Mouse (Mus musculus): ENCODE measurements around the gene Fuk.
A peak's percentile ranks its signal among the peaks of the same experiment; 100 is the strongest.
"Not testable (repeated sequence)": the region's sequence is repeated elsewhere in the genome, so short reads cannot be mapped to it uniquely, and the experiment has no call there.

Fuk gene

GRCm38 (mm10) chr8:110881741-110882310, 20.5 kb downstream of the Fuk start:
- DNase-seq (ENCODE audit: extremely low spot score, low read depth, low spot score): no peak

DNA sequence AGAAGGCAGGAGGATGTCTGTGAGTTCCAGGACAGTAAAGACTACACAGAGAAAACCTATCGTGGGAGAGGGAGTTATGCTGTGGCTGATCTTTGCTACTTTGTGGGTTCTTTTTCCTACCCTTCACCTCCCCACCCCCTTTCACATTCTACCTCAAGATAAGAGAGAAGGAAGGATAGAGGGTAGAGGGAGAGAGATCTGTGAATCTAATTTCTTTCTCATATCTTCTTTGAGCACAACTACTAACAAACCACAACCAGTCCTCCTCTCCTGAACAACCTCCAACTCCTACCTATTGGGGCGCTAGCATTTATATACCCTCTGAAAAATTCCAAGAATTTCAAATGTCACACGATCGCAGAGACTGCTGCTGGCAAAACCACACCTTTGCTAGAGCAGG, 24.4 kb downstream of the Fuk start:
- no peak for DNase-seq (ENCODE audit: extremely low spot score, low read depth, low spot score)

DNA sequence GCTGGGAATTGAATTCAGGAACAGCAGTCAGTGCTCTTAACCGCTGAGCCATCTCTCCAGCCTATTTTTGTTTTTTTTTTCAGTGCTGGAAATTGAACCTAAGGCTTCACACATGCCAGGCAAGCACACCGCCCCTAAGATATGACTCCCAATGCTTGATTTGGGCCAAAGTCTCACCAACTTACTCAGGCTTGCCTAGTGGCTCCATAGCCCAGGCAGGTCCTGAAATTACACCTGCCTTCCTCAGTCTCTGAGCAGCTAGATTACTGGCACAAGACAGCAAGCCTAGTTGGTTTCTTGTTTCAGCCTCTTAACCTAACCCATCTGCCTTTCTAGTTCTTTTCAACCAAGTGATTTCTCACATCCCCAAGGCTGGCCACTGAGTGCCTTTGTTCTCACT, 31.8 kb downstream of the Fuk start:
- no peak for DNase-seq (ENCODE audit: extremely low spot score, low read depth, low spot score)

DNA sequence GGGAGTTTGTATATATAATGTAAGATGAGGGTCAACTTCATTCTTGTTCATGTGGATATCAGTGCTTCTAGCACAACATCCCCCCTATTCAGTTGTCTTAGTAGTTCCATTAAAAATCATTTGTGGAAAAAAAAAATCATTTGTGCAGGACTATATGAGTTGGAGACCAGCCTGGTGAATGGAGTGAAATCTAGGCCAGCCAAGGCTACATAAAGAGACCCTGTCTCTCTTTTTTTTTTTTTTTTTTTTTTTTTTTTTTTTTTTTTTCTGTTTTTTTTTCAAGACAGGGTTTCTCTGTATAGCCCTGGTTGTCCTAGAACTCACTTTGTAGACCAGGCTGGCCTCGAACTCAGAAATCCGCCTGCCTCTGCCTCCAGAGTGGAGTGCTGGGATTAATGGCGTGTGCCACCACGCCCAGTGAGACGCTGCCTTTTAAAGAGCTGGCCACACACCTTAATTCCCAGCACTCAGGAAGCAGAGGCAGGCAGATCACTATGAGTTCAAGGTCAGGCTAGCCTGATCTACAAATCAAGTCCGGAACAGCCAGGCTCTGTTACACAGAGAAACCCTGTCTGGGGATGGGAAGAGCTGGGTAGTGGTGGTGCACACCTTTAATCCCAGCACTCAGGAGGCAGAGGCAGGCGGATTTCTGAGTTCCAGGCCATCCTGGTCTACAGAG, 40.8 kb downstream of the Fuk start:
- not testable (repeated sequence) for DNase-seq (ENCODE audit: extremely low spot score, low read depth, low spot score)

- DNase-seq (ENCODE audit: extremely low spot score, low read depth, low spot score): no peak
These were observed 42.4 kb downstream of the Fuk start for GRCm38 (mm10) chr8:110859651-110860501.

- DNase-seq (ENCODE audit: extremely low spot score, low read depth, low spot score): no peak
These were observed 45.4 kb downstream of the Fuk start for GRCm38 (mm10) chr8:110856760-110857461.

GRCm38 (mm10) chr8:110856073-110856472, 46.2 kb downstream of the Fuk start:
- DNase-seq (ENCODE audit: extremely low spot score, low read depth, low spot score): not testable (repeated sequence)

DNA sequence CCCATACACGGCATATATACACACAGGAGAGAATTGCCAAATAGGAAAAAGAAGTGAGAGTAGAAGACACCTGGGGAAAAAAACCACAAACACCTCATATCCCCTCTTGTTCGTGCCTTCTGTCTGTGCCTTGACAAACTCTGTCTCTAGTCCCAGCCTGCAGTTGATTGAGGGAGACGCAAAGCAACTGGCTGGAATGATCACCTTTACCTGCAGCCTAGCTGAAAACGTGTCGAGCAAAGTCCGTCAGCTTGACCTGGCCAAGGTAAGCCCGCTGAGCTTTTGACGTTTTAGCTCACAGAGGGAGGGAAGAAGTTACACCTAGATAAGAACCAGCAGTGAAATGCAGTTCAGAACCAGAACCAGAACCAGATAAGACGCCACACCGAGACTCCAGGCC, 51.1 kb downstream of the Fuk start:
- no peak for DNase-seq (ENCODE audit: extremely low spot score, low read depth, low spot score)

DNA sequence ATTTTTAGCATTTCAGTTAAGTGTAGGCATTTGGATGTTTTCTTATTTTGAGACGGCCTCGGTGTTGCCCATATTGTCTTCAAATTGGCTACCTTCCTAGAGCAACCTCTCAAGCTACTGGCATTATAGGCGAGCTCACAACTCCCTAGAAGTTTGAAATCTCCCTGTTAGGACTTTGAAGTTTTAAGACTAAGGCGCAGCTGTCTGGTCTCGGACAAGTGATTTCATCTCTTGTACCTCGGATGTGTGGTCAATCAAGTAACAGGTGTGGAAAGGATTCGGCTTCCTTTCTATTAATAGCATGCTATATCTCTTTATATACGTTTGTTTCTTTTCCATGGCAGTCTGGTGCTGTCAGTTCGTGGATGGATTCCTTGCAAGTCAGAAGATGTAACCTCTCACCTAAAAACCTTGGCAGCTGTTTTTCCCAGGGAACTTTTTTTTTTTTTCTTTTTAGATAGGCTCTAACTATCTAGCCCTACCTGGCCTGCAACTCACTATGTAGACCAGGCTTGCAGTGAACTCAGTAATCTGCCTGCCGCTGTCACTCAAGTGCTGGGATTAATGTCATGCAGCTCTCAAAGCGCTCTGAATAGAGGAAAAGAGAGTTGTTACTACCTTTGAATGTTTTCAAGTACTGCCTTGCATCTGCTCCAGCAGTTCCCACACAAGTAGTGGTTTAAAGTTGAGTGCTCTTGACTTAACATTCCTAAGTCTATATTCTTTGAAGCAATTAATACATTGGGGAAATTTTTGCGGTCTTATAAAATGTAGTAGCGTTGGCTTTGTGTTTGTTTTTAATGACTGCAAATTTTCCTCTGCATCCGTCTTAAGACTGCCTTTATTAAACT, 54.4 kb downstream of the Fuk start:
- no peak for DNase-seq (ENCODE audit: extremely low spot score, low read depth, low spot score)

GRCm38 (mm10) chr8:110847171-110847549, 55.1 kb downstream of the Fuk start:
- DNase-seq (ENCODE audit: extremely low spot score, low read depth, low spot score): peak; percentile 20

GRCm38 (mm10) chr8:110846405-110847170, 55.7 kb downstream of the Fuk start, which contains the start of the genes Cog4 and Sf3b3:
Gene Cog4 (plus strand): TSS chr8:110846600.
Gene Sf3b3 (minus strand): TSS chr8:110846787.
- peak; percentile 94 for DNase-seq (ENCODE audit: extremely low spot score, low read depth, low spot score)

DNA sequence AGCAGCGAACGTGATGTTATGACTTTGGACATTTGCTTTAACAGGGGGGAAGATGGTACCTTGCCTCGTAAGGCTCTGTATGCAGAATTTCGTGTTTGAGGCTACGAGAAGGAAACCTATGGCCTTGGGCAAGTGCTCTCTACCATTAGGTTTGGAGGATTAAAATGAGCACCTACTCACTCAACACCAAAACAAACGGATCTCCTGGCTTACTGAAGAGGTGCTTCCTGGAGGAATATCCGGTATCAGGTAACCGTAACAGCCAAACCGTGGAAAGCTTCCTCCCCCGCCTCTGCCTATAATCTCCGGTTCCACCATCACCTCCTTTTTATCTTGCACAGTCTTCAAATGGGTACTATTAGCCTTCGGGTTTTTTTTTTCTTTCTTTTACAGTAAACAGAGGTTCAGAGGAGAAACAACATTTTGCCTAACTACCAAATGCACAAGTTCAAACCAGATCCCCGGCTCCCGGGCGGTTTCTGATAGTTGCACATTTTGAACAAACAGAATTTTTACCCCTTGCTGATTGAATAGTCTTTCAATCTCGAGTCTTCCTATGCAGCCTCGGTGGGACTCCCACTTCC, 56.4 kb downstream of the Fuk start:
- DNase-seq (ENCODE audit: extremely low spot score, low read depth, low spot score): no peak

- no peak for DNase-seq (ENCODE audit: extremely low spot score, low read depth, low spot score)
These were observed 57.3 kb downstream of the Fuk start for GRCm38 (mm10) chr8:110844941-110845340.

- no peak for DNase-seq (ENCODE audit: extremely low spot score, low read depth, low spot score)
These were observed 59.1 kb downstream of the Fuk start for GRCm38 (mm10) chr8:110843207-110843606.

GRCm38 (mm10) chr8:110842012-110842574, 60.2 kb downstream of the Fuk start:
- no peak for DNase-seq (ENCODE audit: extremely low spot score, low read depth, low spot score)

Measured in hindlimb bud, embryonic 11.5 days (tissue).